Mouse (Mus musculus): ENCODE measurements at regions not wholly inside any gene's neighbourhood (a gene's known extent, or its start where the extent isn't known, plus 50 kb on each side); places are given as distances from the start of the nearest gene placed in this dataset.

DNA sequence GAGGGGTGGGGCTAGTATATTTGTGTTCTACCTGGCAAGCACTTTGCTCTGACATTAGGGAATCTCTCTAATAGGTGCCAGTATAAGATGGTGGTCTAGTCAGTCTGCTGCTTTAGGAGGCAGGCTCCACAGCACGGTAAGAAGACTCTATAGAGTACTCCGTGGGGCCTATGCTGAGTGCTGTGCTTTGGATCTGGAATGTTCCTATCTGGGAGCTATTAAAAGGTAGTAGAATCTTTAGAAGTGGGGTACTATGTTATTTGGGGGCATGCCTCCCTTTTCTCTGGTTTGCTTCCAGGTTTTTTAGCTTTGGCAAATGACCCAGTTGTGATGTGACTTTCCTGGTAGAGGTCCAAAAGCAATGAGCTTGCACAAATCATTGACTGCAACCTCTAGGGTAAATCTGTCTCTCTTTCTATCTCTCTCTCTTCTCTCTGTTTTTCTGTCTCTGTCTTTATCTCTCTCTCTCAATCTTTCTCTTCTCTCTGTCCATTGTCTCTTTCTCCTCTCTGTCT lies 208.6 kb upstream of the Camk1g start:
- no peak for DNase-seq (ENCODE audit: low read depth, low spot score)

DNA sequence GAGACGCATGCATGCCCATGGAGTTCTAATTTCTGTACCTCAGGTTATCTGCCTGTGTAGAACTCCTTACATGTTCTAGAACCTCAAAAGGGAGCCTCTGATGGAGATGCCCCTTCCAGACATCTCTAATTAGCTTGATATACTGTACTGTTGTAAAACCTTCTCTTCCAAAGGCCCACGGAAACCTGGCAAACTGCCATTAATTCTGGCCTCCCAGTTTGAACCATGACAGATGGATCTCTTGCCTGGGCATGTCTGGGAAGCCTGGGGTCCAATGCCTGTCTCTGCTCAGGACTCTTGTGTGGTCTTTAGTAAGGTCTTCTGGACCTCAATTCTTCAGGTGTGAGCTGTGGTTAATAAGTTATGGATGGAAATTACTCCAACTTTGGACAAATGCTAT lies 207.7 kb upstream of the Camk1g start:
- DNase-seq (ENCODE audit: low read depth, low spot score) = no peak

DNA sequence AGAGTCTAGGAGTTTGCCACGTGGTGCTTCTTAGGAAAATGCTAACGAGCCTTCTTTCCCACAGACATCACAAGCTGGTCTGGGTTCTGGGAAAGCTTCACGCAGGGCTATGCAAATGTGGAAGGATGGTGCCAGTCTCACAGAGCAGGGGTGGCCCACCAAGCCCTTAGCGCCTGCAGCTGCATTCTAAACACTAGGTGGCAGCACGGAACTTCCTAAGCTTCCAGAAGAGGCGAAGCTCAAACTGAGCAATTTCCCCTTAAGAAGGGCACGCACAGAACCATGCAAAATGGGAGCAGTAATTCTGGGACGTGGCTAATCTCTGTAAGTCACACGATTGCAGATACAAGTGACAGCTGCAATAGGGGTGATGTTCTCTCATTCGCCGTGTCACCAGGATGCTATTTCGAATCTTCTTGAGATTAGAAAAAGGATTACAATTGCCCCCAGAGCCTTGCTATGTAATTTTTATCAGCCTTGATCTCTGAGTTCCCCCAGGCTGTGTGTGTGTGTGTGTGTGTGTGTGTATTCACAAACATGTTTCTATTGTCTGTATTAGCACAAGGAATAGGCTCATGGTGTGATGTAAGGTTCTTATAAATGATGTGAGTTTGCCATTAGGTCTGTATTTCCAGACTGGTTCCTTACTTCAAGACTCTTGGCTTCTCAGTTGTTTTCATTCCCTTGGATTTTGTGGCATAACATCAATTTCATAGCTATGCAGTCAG lies 206.1 kb upstream of the Camk1g start:
- DNase-seq (ENCODE audit: low read depth, low spot score) = no peak

DNA sequence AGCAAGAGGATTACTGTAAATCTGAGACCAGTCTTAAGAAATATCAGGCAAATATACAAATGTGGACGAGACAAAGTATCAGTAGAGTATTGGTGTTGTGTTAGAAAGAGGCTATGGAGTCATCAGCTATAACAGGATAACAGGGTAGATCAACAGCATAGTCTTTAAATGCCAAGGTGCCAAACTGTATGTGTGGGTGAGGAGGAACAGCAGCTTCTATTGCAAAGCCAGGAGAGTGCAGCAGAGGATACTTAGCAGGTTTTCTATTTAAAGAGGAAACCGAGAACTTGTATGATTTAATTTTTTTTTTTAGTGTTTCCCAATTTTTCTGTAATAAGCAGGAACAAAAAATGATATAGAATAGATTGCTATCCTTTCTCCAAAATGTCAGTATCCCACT lies 202.7 kb upstream of the Camk1g start:
- no peak for DNase-seq (ENCODE audit: low read depth, low spot score)

DNA sequence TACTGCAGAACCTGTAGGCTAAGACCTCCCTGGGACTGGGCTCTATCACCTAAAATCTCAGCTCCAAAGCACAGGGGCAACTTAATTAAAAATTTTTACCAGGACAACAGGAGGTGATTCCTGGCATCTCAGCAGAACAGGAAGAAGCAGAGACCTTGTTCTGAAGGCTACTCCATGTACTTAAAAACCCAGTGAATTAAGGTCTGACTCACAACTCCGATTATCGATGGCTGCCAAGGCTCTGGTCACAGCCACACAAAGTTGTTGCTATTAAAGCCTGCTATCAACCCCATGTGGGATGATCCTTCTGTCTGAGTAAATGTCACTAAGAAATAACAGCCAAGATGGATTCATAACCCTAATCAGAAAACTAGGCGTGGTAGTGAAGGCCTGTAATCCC lies 202.3 kb upstream of the Camk1g start:
- DNase-seq (ENCODE audit: low read depth, low spot score) = no peak

DNA sequence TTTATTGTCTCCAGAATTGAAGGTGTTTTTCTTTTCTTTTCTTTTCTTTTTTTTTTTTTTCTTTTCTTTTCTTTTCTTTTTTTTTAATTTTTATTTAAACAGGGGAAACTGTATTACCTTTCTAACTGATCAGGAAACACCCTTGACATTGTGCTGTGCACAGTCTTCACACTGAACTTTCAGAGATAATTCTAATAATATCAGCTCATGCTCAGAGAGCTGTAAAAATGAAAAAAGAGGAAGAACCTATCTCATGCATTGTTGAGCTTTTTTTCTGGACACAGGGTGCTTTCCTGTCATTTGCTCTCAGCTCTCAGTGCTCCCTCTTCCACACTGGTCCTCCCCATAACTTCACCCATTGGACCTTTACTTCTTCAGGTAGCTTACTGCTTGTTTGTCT lies 201.0 kb upstream of the Camk1g start:
- no peak for DNase-seq (ENCODE audit: low read depth, low spot score)

DNA sequence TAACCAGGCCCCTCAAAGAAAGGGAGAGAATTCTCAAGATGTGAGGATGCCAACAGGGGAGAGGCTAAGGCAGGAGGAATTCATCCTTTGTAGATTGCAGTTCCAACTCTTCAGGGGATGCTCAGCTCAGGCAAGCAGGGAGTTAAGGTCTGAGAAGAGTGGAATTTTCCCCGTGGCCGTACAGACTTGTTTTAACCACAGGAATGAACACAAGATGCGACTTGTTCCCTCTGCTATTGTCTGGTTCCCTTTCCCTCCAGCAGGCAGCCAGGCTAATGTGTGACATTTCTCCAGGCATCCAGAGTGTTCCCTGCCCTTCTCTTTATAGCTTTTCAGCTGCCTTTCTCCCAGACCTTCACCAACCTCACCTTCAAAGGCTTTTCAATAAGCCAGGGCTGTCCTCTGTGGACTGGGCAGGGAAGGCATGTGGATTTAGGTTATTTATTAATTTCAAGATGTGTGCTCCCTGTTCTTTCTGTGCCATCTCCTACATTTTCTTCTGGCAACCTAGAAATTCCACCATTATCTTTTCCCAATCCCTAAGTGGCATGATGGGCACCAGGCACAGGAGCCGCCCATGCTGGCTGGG lies 198.6 kb upstream of the Camk1g start:
- no peak for DNase-seq (ENCODE audit: low read depth, low spot score)

DNA sequence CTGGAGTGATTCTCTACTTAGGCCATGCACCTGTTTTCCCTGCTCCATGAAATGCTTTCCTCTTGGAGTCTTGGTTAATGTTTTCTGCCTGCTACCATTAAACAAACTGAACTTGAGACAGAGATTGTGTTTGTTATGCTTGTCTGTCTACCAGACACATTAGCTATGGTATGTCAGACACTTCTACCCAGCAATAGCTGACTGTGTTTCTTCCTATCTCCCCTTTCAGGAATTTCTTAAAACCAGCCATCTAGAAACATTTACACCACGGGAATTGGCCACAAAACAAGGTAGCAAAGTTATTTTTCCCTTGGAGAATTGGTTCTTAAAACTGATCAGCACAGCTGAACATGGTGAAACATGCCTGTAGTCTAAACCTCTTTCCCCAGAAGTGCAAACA lies 197.1 kb upstream of the Camk1g start:
- no peak for DNase-seq (ENCODE audit: low read depth, low spot score)

DNA sequence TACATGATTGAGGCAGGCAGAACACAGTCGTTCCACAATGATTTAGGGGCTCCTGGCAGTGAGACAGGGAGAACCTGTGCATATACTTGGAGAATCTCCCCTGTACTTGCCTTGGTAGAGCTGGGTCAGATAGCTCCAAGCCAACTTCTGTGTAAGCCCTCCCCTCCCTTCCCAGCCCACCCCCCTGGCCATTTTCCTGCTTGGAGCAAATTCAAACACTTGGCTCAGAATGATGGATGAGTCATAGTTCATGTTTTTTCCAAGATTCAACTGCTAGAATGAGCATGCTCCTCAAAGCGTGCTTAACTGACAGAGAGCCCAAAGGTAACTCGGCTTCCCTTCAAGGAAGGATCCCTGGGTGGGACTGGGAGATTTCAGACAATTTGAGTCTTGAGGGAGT lies 194.1 kb upstream of the Camk1g start:
- DNase-seq (ENCODE audit: low read depth, low spot score) = no peak

DNA sequence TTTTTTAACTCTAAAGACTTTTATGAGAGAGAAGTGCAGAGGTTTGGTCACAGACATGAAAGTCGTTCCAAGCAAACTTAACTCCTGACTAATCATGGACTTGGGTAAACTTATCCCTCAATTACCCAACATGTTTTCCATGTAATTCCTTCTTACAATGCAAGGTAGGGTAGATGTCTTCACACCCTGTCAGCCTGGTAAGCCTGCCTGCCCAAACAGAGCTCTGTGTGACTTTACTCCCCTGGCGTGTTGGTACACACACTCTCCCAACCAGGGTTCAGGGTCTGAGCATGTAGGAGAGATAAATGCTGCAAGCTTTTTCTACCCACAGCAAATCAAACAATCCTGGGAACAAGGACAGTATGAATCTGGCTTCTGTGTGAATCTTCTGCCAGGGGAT lies 192.1 kb upstream of the Camk1g start:
- no peak for DNase-seq (ENCODE audit: low read depth, low spot score)

DNA sequence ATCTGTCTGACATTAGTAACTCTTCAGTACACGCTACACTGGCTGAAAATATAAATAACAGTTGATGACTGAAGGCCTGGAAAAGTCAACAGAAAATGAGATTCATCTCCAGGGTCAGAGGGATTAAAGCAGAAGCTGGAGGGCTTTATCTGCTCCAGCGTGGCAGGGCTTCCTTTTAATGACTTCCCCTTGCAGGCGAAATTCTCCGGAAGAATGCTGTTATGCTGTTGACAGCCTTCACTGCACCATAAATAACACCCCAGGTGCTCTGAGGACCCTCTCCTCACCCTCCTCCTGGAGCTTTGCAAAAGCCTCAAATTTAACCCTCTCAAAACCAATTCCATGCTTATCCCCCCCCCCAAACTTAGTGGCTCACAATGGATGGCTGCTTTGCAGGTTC lies 188.0 kb upstream of the Camk1g start:
- no peak for DNase-seq (ENCODE audit: low read depth, low spot score)

DNA sequence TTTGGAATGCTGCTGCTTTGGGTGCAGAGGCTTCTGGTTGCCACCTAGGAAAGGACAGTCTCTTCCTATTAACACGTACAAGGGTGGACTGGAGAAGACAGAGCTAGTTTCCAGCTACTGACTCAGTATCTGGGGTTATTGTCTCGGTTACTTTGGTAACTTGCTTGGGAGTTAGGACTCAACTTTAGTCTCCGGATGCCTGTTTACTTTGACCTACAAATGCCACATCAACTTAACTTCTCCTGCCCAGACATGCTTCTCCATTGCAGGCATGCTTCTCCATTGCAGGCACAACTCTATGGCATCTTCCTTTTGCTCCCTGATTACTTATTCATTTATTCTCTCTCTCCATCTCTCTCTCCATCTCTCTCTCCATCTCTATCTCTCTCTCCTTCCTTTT lies 184.6 kb upstream of the Camk1g start:
- no peak for DNase-seq (ENCODE audit: low read depth, low spot score)

DNA sequence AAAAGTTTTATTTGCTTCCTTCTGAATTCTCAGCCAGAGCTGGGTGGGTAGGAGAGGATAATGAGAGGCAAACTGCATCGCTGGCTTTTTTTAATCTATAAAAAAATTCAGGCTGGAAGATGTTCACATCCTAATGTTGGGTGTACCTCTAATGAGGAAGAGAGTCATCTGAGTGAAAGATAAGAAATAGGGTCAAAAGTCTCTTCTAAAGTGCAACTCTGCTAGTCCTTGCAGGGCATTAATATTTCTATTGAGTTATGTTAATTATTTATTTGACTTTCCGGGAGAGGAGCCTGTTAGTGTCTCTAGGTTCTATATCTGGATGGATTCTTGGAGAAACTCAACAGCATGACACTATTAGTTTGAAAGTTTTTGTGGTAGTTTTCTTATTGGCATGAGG lies 182.2 kb upstream of the Camk1g start:
- DNase-seq (ENCODE audit: low read depth, low spot score) = no peak

DNA sequence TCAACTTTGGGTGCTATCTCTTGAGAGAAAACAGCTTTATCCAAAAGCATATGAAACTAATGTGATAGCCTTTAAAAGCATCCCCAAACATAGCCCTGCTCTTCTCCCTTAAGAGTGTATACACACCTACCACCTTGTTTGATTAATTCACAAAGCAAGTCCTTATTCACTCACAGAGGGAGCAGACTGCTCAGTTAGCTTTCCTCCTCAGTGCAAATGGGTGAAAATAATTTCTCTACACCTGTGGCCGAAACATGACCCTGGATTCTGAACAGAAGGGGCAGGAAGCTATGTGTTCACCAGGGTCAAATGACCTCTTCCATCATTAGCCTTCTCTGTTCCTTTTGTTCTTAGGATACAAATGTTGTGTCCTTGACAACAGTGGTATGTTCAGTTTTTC lies 181.2 kb upstream of the Camk1g start:
- no peak for DNase-seq (ENCODE audit: low read depth, low spot score)

DNA sequence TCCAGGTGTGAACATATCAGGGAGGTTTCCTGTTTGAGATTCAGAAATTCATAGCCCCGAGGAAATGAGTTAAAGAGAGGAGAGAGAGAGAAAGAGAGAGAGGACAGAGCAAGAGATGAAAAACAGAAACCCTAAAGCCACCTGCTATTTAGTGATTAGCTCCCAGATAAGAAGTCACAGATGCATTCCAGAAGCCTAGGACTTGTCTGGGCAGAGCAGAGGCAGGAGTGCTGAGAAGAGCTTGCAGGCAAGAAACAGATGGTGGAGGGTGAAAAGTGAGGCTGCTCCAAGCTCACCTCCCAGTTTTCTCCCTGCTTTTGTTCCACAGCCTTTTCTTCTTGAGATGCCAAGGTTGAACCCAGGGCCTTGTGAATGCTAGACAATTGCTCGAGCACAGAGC lies 180.7 kb upstream of the Camk1g start:
- DNase-seq (ENCODE audit: low read depth, low spot score) = no peak

DNA sequence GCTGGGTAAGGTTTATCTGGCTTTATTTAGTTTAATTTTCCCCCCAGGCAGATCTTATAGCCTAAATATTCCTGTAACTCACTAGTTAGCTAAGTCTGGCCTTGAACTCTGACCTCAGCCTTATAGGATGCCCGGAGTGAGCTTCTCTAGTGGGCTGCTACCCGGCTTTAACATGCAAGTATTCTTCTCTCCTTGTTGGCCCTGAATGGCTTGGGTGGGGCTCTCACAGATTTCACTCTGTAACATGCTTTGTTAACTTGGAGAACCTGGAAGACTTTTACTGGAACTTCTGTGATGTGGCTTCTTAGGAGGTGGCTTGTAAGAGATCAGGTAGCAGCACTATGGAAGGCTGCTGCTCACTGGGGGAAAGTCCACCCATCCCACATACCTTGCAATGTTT lies 177.3 kb upstream of the Camk1g start:
- no peak for DNase-seq (ENCODE audit: low read depth, low spot score)

DNA sequence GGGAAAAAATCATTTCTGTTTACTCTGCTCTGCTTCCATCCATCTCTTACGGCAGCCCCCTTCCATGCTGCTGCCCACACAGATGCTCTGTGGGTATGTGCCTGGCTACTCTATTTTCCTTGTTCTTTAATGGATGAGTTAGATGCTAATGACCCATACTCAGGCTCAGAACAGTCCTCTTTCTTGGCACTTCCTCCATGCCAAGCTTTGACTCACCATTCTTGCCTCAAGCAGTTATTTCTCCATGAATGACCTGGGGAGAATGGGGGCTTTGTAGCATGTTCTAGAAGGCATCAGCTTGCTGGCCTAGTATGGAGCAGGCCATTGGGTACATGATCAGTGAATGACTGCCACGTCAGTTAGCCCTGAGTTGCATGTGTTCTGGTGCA lies 175.9 kb upstream of the Camk1g start:
- no peak for DNase-seq (ENCODE audit: low read depth, low spot score)

DNA sequence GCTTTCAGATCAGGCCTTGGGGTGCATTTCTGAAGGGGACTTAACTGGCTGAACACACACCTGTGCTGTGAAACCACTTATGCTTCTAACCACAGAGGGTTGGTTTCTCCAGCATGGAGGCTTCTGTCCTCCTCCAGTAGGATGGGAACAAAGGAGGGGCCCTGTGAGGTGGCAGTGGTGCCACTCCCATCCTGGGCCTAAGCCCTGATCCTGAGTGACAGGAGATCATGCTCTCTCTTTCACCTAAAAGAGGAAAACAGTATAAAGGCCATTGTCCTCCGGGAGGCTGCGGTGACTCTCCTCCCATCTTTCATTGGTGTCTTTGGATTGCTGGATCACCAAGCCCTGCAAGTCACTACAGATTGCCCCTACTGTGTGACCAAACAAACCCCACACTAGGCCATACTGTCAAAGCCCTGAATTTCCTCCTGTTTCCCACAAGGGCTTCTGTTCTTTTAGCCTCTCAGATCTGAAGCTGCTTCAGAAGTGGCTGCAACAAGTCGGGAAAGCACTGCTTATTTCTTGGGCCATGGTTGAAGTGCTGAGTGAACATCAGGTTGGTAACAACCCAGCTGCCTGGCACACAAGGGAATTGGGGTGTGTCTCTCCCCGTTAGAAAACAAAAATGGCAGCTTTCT lies 175.4 kb upstream of the Camk1g start:
- DNase-seq (ENCODE audit: low read depth, low spot score) = no peak

DNA sequence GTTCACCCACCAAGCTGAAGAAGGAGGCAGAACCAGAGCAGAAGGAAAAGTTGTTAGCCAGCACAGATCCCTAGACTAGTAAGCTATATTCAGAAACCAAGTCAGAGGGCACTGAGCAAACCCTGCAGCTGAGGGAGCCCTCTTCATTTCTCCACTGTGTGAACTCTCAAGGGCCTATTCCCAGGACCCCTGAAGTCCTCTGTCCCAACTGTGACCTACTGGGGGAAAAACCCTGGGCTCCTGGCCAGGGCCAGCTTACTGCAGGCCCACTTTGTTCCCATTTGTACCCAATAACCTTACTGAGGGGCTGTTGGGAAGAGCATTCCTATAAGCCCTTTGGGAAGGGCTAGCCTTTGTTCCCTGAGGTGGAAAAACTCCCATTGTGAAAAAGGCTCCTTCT lies 174.7 kb upstream of the Camk1g start:
- DNase-seq (ENCODE audit: low read depth, low spot score) = no peak

DNA sequence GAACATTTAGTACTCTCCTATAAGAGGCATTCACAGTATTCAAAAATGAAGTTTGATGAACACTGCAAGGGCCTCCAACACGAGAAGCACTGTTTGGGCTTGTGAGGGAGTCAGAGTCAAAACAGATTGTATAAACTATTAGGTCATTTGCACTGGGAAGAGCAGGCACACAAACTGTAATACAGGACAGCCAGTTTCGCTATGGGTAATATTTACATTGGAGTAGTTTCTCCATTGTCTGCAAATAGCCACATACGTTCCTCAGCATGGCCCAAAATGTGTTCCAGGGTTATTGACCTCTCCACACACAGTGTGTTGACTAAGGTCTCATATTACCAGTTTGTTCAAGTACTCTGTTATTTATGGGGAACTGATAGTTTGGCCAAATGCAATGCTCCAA lies 173.7 kb upstream of the Camk1g start:
- DNase-seq (ENCODE audit: low read depth, low spot score) = no peak

DNA sequence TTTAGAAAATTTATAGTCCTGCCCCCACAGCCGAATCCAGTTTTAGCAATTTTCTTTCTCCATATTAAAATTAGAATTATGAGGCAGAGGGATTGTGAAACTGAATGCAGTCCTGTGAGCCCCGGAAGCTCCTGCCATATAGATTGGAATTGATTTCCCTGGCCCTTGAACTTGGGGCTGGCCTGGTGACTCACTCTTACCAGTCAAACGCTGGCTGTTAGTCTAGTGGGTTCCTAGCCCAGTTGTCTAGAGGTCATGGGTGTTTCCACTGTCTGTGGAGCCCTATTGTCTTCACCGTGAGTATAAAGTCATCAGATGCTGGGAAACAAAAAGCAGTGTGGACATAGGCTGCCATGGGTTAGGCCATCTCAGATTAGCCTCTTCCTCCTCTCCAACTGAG lies 173.2 kb upstream of the Camk1g start:
- no peak for DNase-seq (ENCODE audit: low read depth, low spot score)

DNA sequence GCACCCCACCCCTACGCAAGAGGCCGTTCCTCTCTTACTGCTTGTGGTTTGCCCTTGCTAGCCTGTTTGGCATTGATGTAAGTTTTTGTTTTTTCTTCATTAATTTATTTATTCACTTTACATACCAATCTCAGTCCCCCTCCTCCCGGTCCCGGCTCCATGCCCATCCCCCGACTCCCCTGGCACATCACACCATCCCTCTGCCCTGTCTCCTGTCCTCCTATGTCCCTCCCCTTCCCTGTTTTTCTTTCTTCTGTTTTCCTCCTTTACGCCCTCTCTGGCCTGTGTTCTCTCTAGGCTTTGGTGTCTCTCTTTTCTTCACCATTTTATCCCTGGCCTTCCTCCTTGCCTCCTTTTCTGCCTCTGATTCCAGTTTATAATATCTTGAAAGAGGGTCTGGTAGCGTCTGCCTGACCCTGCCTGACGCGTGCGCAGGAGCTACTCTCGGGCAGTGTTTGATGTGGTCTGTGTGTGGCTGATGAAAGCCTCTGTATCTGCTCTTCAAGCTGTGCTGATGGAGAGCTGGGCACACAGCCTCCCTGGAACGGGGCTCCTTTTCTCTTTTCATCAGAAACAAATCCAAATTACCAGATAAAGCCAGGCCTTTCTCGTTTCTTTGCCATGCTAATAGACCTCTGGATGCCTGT lies 172.0 kb upstream of the Camk1g start:
- DNase-seq (ENCODE audit: low read depth, low spot score) = no peak

DNA sequence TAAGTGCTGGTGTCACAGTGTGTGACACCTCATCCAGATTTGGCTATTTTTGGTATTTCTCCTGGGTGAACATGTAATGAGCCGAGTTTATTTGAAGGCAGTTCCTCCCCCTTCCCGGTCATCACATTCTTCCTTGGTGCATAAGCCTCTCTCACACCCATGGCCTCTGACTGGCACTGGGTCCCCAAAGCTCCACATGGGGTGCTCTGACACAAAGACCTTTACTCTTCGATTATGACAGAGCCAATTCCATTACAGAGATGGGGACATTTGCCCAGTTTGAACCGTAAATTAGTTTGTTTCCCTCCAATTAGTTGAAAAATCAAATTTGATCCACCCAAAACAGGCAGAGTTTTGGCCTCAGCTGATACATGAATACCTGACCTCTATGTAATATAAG lies 171.2 kb upstream of the Camk1g start:
- no peak for DNase-seq (ENCODE audit: low read depth, low spot score)
